Mouse (Mus musculus) kidney, embryonic 16.5 days (tissue): ENCODE data around the gene Fitm2. TPM values are rescaled to one million over a fixed set of nuclear protein-coding genes. Genes with fewer than 3 reads are reported as not detected.

ENCODE experiments used
- ATAC-seq: fragments of 200-750 bp; cut with Nextera tagmentation; 2 replicates; pipeline ENCODE4 v1.8.0; 2017; ENCODE audit warnings: moderate TSS enrichment; ENCODE audit not compliant: low FRiP score, low TSS enrichment
- H3K27ac ChIP-seq: fragments of 300-500 bp; sonication (generic); 2 replicates; pipeline ENCODE4 v1.5.1; 2014; ENCODE audit warnings: low read length
- H3K27me3 ChIP-seq: fragments of 300-500 bp; sonication (generic); 2 replicates; pipeline ENCODE4 v1.6.1; 2014; ENCODE audit warnings: low read length, control low read depth, mixed read lengths; ENCODE audit not compliant: insufficient read depth
- H3K36me3 ChIP-seq: fragments of 300-500 bp; sonication (generic); 2 replicates; pipeline ENCODE4 v1.6.1; 2014; ENCODE audit warnings: low read length, control low read depth, mixed read lengths; ENCODE audit not compliant: insufficient read depth
- H3K4me1 ChIP-seq: fragments of 300-500 bp; sonication (generic); 2 replicates; pipeline ENCODE4 v1.6.1; 2014; ENCODE audit warnings: low read length, control low read depth, mixed read lengths; ENCODE audit not compliant: insufficient read depth
- H3K4me2 ChIP-seq: fragments of 300-500 bp; sonication (generic); replicated peaks from 2 replicates; pipeline ENCODE4 v1.6.1; 2014; ENCODE audit warnings: low read depth, low read length
- H3K4me3 ChIP-seq: fragments of 300-500 bp; sonication (generic); 2 replicates; pipeline ENCODE4 v1.5.1; 2014; ENCODE audit warnings: mild to moderate bottlenecking, low read length
- H3K9ac ChIP-seq: fragments of 300-500 bp; sonication (generic); replicated peaks from 2 replicates; pipeline ENCODE4 v1.6.1; 2014; ENCODE audit warnings: low read length
- H3K9me3 ChIP-seq: fragments of 300-500 bp; sonication (generic); 2 replicates; pipeline ENCODE4 v1.6.1; 2016; ENCODE audit warnings: low read length, control low read depth
- WGBS: fragments of 180-500 bp; shearing (Covaris S2); extraction: QIAGEN DNeasy Blood & Tissue Kit; methylation state at CpG from one replicate; pipeline ENCODE4 v1.1.7; 2014; 5-methylcytosine and 5-hydroxymethylcytosine counted together
- polyA plus RNA-seq: library from polyadenylated mRNA; unstranded; fragments of >200 nt; fragmentation: Nextera tagmentation; extraction: Ambion mirVana; gene quantifications from 2 replicates; pipeline ENCODE4 v1.2.1, GENCODE M21; 2015

The Fitm2 gene
- polyA plus RNA-seq, 1 experiment from 2014 or later: 11.7 TPM

- peaks cover 6% of the 10 kb centered on the region for H3K4me1 ChIP-seq
- no peak overlapping the region for H3K9ac ChIP-seq
- 31% methylated on average over 4 of the region's 4 CpGs for WGBS
- H3K9me3 ChIP-seq: no peaks in the 10 kb centered on the region
- peak overlapping the region; percentile 25; the same call in 1 of the 2 replicates for H3K4me3 ChIP-seq
- no peak for ATAC-seq
- H3K4me2 ChIP-seq: peak overlapping the region; percentile 44; the same call in 1 of the 2 replicates
- H3K27ac ChIP-seq: no peak overlapping the region
- H3K27me3 ChIP-seq: peaks cover 22% of the 10 kb centered on the region
- no peaks in the 10 kb centered on the region for H3K36me3 ChIP-seq
Observed at GRCm38 (mm10) chr2:163437800-163438199, 34.6 kb downstream of the Fitm2 start.

DNA sequence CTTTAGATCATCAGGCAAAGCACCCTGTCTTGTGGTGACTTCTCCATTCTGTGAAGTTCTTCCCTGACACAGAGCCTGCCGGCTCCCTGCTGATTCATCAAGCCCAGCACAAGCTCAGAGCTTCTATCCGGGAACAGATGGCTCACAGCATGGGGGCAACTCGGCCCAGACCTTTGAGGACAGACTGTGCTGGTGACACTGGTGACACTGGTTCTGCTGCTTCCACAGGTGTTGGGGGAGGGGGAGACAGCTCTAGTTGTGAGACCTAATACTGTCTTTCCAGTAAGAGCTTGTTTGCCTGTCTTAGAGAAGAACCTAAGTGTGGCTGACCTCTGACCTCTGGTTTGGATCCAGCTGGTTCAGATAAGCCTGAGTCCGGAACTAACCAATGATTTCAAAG, 38.5 kb downstream of the Fitm2 start:
- Histone ChIP-seq H3K4me1 (peaks cover 6% of the 10 kb centered on the region), H3K27me3 (peaks cover 14% of the 10 kb centered on the region), H3K4me3 (no peak overlapping the region), H3K9ac (no peak overlapping the region), H3K9me3 (no peaks in the 10 kb centered on the region), H3K4me2 (no peak overlapping the region), H3K27ac (no peak overlapping the region), H3K36me3 (no peaks in the 10 kb centered on the region)
- 29% methylated on average over 4 of the region's 4 CpGs for WGBS
- no peak for ATAC-seq

GRCm38 (mm10) chr2:163431289-163431688, 41.1 kb downstream of the Fitm2 start:
- ATAC-seq: no peak
- no peak overlapping the region for H3K27ac ChIP-seq
- H3K4me1 ChIP-seq: no peaks in the 10 kb centered on the region
- 79% methylated on average over 9 of the region's 9 CpGs for WGBS
- H3K4me2 ChIP-seq: no peak overlapping the region
- H3K36me3 ChIP-seq: no peaks in the 10 kb centered on the region
- H3K9ac ChIP-seq: no peak overlapping the region
- no peak overlapping the region for H3K4me3 ChIP-seq
- H3K27me3 ChIP-seq: no peaks in the 10 kb centered on the region
- H3K9me3 ChIP-seq: no peaks in the 10 kb centered on the region

- Histone ChIP-seq H3K27ac (no peak overlapping the region), H3K9me3 (no peaks in the 10 kb centered on the region), H3K4me2 (no peak overlapping the region), H3K4me1 (no peaks in the 10 kb centered on the region), H3K4me3 (no peak overlapping the region), H3K9ac (no peak overlapping the region), H3K36me3 (no peaks in the 10 kb centered on the region), H3K27me3 (no peaks in the 10 kb centered on the region)
- no peak for ATAC-seq
- WGBS: 49% methylated on average over 4 of the region's 4 CpGs
Observed at GRCm38 (mm10) chr2:163428346-163429011, 44.0 kb downstream of the Fitm2 start.

DNA sequence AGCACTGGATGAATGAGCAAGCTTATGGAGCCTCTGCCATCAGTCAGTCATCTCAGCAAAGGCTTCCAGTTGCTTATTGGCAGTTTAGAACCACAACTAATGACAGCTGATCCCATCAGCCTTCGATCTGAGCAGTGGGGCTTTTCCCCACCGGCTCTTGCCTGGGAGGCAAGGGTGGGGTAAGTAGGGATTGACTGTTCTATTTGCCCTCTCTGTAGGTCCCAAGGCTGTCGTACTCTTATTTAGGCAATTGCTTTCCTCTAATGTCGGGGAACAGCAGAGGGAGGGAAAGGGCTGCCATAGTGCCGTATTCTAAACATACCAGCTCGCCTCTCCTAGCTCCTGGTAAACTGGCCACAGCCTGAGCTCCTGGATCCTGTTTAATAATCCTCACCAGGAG, 47.8 kb downstream of the Fitm2 start, which contains the start of gene Oser1:
Gene Oser1, minus strand, starts transcription at position 101 of the 400 bp plus-strand sequence.
- Histone ChIP-seq H3K9me3 (no peaks in the 10 kb centered on the region), H3K27me3 (no peaks in the 10 kb centered on the region), H3K9ac (no peak within 1 kb of the TSS), H3K27ac (no peak within 1 kb of the TSS), H3K4me3 (no peak within 1 kb of the TSS), H3K4me1 (peaks cover 10% of the 10 kb centered on the region), H3K4me2 (no peak within 1 kb of the TSS), H3K36me3 (no peaks in the 10 kb centered on the region)
- ATAC-seq: no peak
- WGBS: 82% methylated on average over 6 of the region's 6 CpGs

- 78% methylated on average over 9 of the region's 9 CpGs for WGBS
Observed at GRCm38 (mm10) chr2:163422895-163423660, 49.4 kb downstream of the Fitm2 start.

GRCm38 (mm10) chr2:163420366-163420886, 52.0 kb downstream of the Fitm2 start:
- Histone ChIP-seq H3K9me3 (no peaks in the 10 kb centered on the region), H3K27ac (no peak overlapping the region), H3K4me2 (peak overlapping the region; percentile 73), H3K9ac (peak overlapping the region; percentile 85), H3K27me3 (no peaks in the 10 kb centered on the region), H3K36me3 (no peaks in the 10 kb centered on the region), H3K4me3 (peak overlapping the region; percentile 70), H3K4me1 (peaks cover 22% of the 10 kb centered on the region)
- 30% methylated on average over 10 of the region's 10 CpGs for WGBS
- ATAC-seq: no peak

More at GRCm38 (mm10) chr2:163422895-163423660, 49.4 kb downstream of the Fitm2 start:
- Histone ChIP-seq H3K9ac (no peak overlapping the region), H3K27me3 (no peaks in the 10 kb centered on the region), H3K27ac (no peak overlapping the region), H3K36me3 (no peaks in the 10 kb centered on the region), H3K4me1 (peaks cover 14% of the 10 kb centered on the region), H3K9me3 (no peaks in the 10 kb centered on the region), H3K4me2 (no peak overlapping the region), H3K4me3 (no peak overlapping the region)
- no peak for ATAC-seq

- ATAC-seq: peak; percentile 99
Observed at GRCm38 (mm10) chr2:163419346-163420045, 52.9 kb downstream of the Fitm2 start.

DNA sequence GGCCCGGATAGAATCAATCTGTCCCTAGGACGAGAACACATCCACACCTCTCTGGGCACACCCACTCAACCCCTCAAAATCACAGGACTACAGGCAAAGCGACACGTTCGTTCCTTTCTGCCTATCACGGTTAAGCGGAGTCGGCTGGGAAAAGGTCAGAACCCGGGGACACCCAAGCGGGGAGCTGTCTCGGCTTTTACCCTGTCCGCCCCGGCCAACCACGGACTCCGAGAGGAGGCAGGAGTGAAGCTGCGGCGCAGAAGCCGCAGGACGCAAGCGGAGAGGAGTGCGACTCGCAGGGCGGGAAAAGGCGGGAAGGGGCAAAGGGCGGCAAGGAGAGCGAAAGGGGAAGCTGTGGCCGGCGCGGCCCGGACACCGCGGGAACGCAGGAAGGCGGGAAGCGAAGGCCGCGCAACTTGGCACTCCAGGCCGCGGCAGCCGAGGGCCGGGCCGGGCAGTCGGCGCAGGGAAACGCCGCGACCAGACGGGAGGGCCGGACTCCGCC, 53.5 kb downstream of the Fitm2 start:
- under 1% methylated on average over 34 of the region's 50 CpGs for WGBS
- H3K9ac ChIP-seq: peak overlapping the region; percentile 90
- no peaks in the 10 kb centered on the region for H3K9me3 ChIP-seq
- no peaks in the 10 kb centered on the region for H3K27me3 ChIP-seq
- H3K27ac ChIP-seq: peak overlapping the region; percentile 86
- ATAC-seq: peak; percentile 72; the same call in 1 of the 2 replicates
- H3K36me3 ChIP-seq: 0 out of 2 replicates have a peak, but pooled peaks cover 6% of the 10 kb centered on the region
- peak overlapping the region; percentile 70 for H3K4me3 ChIP-seq
- H3K4me2 ChIP-seq: peak overlapping the region; percentile 71
- peaks cover 22% of the 10 kb centered on the region for H3K4me1 ChIP-seq

More at GRCm38 (mm10) chr2:163419346-163420045, 52.9 kb downstream of the Fitm2 start:
- no peaks in the 10 kb centered on the region for H3K9me3 ChIP-seq
- WGBS: under 1% methylated on average over 65 of the region's 71 CpGs
- peak overlapping the region; percentile 90 for H3K9ac ChIP-seq
- H3K4me2 ChIP-seq: peak overlapping the region; percentile 73
- peaks cover 22% of the 10 kb centered on the region for H3K4me1 ChIP-seq
- H3K4me3 ChIP-seq: peak overlapping the region; percentile 70
- H3K36me3 ChIP-seq: 0 out of 2 replicates have a peak, but pooled peaks cover 2% of the 10 kb centered on the region
- peak overlapping the region; percentile 86 for H3K27ac ChIP-seq
- no peaks in the 10 kb centered on the region for H3K27me3 ChIP-seq
